Mouse (Mus musculus) layer of hippocampus, adult 18-20 months (tissue): Measurements from ENCODE around the gene Mrps2. TPM values are rescaled to one million over a fixed set of nuclear protein-coding genes. Genes with fewer than 3 reads are reported as not detected.

ENCODE experiments used
- DNase-seq, 2 experiments: peaks; one replicate each; pipeline ENCODE4 v3.0.0; 2022; ENCODE audit warnings: low spot score in 2 of 2
- long read RNA-seq: library from polyadenylated mRNA; stranded (forward); transcript quantifications from one replicate; pipeline ENCODE4 v2.0.0, GENCODE M21; 2021
- total RNA-seq, 2 experiments: library from RNA; stranded (reverse); gene quantifications; 2 replicates each; pipeline ENCODE4 v1.2.3; 2021

The Mrps2 gene
- total RNA-seq, result 10 to 100 TPM; 36.5 to 42.1 TPM
- long read RNA-seq, transcript Mrps2-201 (4 exons, 2,080 nt), result major isoform, 15 of 26 reads
- long read RNA-seq, partial matches to known transcripts, result 3 of 26 reads
- long read RNA-seq, other reads (novel, unspliced or antisense), result 8 of 26 reads

- peak; percentile 78 to 84 for DNase-seq
These were observed at the start of gene Mrps2 for GRCm38 (mm10) chr2:28467860-28468485. Gene Mrps2 (plus strand): TSS chr2:28468066.

DNA sequence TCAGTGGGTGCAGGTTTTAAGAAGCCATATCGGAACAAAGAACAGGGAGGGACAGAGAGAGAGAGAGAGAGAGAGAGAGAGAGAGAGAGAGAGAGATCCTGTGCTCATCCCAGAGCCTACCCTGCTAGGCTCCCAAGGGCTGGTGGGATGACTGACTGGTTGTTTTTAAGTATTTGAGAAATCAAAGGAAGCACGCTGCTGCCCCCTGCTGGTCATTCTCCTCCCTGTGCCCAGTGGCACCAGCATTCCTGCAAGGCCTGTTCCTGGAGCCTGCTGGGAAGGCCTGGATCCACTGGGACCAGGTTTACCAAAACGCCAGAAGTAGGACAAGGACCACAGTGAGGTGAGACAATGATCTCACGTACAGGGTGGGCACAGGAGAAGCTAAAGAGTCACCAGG lies 48.0 kb upstream of the Mrps2 start:
- DNase-seq, result peak; percentile 90 to 99

GRCm38 (mm10) chr2:28423167-28423566 lies 44.7 kb upstream of the Mrps2 start:
- DNase-seq, result peak in 1 of 2 experiments; percentile 28

DNA sequence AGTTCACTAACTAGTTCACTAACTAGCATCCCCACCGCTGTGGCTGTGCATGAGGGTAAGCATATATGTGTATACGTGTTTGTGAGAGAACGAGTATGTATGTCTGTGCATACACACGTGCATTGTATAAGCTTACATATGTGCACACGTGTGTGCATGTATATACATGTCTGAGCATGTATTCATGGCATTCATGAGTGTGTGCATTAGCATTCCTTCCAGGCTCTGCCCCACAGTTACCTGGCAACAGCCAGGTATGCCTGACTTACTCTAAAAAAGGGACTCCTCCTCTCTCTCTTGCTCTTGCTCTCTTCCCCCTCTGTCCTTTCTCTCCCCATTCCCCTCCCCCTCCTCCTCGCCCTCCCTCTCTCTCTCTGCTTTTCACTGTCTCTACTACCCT lies 40.6 kb upstream of the Mrps2 start:
- no peak for DNase-seq

DNA sequence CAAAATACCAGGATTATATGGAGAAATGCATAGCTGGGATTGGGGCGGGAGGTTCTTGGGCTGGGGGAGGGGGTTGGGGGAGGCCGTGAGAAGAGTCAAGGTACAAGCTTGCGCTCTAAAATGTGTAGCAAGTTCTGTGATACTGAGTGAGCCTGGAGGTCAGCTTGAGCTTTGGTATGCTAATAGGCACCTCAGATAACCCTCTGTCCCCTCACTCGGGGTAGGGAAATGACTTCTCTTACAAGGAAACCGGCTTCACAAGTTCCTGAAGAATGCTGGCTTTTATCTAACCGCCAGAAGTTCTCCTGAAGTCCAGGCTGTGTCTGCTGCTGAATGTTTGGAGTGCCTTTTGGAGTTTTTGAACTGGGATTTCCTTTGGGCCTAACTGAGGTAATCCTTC lies 37.0 kb upstream of the Mrps2 start:
- no peak for DNase-seq

DNA sequence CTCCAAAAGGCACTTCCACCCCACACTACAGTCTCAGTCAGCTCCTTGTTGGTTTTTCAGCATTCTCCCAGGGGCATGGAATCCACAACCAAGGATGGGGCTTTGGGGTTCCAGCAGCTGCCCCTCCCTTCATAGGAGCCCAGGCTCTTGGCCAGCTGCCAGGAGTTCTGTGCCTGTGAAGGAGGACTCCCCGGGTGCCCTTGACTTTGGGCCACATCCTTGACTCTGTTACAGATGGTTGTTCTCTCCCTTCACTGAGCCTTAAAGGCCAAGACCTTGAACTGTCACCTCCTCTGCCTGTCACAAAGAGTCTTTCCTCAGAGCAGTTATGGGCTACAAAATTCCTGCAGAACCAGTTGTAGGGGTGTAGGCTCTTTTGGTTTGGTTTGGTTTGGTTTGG lies 35.1 kb upstream of the Mrps2 start:
- DNase-seq, result no peak

GRCm38 (mm10) chr2:28433512-28433911 lies 34.4 kb upstream of the Mrps2 start:
- no peak for DNase-seq

GRCm38 (mm10) chr2:28435401-28435800 lies 32.5 kb upstream of the Mrps2 start:
- no peak for DNase-seq

- no peak for DNase-seq
These were observed 27.0 kb upstream of the Mrps2 start for GRCm38 (mm10) chr2:28440842-28441241.

DNA sequence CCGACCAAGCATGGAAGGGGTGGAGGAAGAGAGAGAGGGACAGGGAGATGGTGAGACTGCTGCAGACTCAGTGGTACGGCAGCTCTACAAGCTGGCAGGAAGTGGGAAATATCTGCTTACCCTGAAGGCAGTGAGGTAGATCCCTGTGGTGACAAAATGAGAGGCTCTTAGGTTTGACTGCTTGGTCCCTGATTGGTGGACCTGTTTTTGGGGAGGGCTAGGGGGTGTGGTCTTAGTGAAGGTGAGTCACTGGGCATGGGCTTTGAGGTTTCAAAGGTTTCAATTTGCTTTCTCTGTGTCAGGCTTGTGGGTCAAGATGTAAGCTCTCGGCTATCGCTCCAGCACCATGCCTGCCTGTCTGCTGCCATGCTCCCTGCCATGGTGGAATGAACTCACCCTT lies 22.8 kb upstream of the Mrps2 start:
- DNase-seq, result no peak

GRCm38 (mm10) chr2:28446181-28446514 lies 21.7 kb upstream of the Mrps2 start:
- DNase-seq, result no peak

DNA sequence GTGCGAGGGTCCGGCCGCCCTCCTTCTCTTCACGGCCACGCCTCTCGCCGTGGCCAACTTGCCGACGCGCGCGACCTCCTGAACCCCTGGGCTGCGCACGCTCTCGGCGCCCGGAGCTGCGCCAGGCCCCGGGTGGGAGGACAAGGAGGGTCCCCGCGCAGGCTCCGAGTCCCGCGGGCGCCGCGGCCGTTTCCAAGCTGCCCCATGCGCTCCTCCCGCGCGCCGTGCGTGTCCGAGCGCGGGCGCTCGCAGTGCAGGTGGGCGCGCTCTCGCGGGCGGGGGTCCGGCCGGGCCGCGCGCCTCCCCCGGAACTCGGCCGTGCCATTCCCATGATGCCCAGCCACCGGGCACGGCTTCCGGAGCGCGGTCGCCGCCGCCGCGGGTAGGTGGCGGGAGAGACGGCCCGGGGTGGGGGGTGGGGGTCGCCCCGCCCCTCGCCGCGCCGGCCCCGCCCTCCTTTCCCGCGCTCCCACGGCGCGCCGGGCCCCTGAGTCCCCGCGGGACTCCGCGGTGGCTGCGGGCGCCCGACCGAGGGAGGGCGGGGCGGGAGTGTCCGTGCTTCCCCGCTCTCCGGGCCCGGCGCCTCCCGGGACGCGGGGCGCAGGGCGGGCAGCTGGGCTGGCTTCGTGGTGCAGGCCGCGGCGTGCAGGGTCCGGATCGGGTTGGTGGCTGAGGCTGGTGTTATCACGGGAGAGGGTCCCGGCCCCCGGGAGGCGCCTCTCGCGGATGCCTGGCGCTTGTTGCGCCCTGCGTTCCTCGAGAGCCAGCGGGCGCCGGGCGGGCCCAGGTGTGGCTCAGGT lies 21.2 kb upstream of the Mrps2 start, which contains the start of gene Ppp1r26:
Gene Ppp1r26 (plus strand): TSS at position 286 of the 800 bp plus-strand sequence.
- DNase-seq, result peak; percentile 32

GRCm38 (mm10) chr2:28447315-28447670 lies 20.6 kb upstream of the Mrps2 start:
- DNase-seq, result no peak

DNA sequence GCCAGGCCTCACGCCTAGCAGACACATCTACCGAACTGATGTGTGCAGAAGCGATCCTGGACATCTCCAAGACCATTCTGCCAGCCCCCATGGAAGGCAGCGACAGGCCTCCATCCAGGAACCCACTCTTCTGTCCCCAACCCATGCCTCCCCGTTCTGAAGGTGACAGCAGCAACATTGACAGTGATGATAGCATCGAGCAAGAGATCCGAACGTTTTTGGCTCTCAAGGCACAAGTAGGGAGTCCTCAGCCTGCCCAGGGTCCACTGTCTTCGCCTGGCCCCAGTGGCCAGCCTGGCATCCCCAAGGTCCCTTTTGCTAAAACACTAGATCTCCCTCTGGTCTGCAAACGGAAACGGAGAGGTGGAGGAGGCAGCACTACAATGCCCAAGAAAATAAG lies 16.2 kb upstream of the Mrps2 start:
- no peak for DNase-seq

DNA sequence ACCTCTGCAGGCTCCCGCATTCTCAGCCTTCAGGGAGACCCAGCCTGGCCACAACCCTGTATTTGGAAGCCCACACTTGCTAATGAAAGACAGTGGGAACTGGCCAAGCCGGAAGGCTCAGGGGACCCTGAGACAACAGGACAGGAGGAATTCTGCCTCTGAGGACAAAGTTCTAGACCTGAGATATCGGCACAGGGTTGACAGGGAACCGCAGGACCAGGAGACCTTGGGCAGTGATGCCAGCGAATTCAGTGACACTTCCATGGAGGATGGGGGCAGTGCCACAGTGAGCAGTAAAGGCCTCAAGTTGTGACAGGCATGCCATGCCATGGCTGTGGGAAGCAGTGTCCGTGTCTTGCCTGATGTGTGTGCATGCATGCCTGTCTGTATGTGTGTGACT lies 14.3 kb upstream of the Mrps2 start:
- no peak for DNase-seq

DNA sequence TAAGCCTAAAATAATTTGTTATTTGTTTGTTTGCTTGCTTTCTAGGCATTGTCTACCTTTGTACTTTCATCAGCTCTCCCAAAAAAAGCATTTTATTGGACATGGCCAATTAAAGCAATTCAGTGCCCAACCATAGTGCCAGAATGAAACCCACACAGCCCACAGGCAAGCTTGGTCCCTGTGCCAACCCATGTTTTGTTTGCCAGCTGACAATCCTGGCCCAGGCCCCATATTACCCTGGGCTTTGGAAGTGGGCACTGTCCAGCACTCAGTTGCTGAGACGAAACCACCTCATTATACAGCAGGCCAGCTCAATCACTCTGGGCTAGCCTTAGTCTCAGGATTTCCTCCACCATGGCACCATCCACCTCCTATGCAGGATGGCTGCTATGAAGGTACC lies 11.2 kb upstream of the Mrps2 start:
- no peak for DNase-seq

DNA sequence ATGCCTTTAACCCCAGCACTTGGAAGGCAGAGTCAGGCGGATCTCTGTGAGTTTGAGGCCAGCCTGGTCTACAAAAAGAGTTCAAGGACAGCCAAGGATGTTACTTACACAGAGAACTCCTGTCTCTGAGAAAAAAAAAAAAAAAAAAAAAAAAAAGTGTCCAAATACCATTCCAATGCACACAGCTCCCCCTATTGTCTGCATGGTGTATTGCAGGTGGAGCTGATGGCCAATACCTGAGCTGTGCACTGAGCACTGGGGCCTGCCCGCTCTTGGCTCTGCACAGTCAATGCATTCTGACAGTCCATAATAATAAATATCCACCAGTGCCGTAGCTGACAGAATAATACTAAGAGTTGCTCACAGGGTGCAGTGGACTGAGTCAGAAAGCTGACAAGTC lies 3.9 kb upstream of the Mrps2 start:
- peak; percentile 43 to 83 for DNase-seq

DNA sequence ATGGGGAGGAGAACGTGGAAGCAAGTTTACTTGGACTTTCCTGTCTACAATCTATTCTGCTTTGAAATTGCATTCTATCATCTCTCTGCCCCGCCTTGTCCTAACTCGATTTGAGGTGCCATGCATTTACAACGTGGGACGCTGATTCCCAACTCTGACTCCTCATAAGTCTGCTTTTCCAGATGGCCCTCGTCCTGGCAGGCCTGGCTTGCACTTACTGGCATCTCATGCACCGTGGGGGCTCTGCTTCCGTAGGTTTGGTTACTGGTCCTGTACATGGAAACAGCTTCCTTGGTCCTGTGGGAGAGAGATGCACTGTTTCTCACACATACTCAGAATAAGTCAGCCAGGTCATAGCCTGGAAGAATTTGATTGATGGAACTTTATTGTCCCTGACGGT lies 2.9 kb upstream of the Mrps2 start:
- DNase-seq, result no peak

DNA sequence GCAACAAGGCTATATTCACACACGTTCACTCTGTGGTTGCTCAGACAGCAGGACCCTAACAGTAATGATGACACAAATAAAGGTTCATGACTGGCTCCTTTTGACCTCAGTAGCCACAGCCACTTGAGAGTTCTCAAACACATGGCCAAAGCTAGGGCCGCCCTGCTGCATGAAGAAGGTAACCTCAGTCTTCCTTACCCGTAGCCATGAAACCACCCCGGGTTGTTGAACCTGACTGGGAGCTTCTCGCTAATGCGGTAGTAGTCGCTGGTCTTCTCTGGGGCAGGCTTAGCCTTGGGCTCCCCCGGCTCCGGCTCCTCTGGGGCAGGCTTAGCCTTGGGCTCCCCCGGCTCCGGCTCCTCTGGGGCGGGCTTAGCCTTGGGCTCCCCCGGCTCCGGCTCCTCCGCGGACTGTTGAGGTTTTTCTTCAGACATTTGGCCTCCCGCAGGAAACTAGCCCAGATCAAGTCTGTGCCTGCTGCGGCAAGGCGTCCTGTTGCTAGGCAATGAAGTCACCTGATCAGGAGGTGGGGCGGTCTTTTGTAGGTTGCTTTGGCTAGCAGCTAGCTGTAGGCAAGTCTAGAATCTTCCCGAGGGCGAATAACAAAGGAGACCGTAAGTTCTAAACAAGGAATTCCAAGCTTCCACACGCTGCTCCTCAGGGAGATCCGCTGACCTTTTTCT lies 1.9 kb upstream of the Mrps2 start, which contains the start of gene 1700007K13Rik:
Gene 1700007K13Rik (minus strand): TSS at position 497 of the 683 bp plus-strand sequence.
- peak; percentile 51 to 73 for DNase-seq

DNA sequence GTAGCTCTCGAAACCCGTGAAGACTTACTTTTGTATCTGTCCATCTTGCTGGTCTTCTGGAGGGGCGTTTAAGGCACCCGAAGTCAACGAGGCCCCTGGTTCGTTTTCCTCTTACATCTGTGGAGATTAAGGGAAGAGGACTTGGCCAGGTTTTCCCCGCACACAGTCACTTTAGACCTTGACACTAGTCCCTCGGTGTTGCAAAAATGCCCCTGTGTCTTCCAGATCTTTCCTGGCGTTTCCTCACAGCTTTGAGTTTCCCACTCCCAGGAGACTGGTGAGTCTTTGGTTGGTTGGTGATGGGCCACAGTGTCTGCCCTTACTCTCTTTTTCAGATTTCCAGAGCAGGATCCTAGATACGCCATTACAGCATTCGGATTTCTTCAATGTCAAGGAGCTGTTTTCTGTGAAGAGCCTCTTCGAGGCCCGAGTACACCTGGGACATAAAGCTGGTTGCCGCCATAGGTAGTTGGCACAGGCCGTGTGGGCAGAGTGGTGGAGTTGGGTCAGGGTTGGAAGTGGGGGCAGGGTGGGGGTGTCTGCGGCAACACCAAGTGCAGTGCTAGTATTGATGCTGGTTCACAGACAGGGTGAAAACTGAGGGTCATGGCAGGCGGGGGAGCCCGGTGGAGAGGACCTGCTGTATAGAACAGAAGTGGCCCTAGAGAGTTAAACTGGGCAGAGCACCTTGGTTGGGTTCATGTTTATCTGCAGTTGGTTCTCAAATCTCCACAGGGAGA lies 790 bp downstream of the Mrps2 start:
- DNase-seq, result no peak

DNA sequence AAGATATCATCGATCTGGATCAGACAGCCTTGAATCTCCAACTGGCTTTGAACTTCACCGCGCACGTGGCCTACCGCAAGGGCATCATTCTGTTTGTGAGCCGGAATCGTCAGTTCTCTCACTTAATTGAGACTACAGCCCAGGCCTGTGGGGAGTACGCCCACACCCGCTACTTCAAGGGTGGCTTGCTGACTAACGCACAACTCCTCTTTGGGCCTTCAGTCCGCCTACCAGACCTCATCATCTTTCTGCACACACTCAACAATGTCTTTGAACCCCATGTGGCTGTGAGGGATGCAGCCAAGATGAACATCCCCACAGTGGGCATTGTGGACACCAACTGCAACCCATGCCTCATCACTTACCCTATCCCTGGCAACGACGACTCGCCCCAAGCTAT lies 1.6 kb downstream of the Mrps2 start:
- no peak for DNase-seq
